Mouse (Mus musculus): ENCODE measurements around the gene Rnf169.
A peak's percentile ranks its signal among the peaks of the same experiment; 100 is the strongest.

- TF ChIP-seq CTCF (IDR thresholded peaks at IDR 0.05) (peak; percentile 32; the same call in 1 of the 2 replicates), POLR2A (IDR thresholded peaks at IDR 0.05; ENCODE audit: insufficient read depth, low read depth, low read length) (no peak)
These were observed 88.8 kb downstream of the Rnf169 start for GRCm38 (mm10) chr7:99891471-99891870.

Measured in heart, adult 2 months (tissue).